Comparison of ENCODE assay signal across 17 mouse cellular contexts in the genomic region with DNA sequence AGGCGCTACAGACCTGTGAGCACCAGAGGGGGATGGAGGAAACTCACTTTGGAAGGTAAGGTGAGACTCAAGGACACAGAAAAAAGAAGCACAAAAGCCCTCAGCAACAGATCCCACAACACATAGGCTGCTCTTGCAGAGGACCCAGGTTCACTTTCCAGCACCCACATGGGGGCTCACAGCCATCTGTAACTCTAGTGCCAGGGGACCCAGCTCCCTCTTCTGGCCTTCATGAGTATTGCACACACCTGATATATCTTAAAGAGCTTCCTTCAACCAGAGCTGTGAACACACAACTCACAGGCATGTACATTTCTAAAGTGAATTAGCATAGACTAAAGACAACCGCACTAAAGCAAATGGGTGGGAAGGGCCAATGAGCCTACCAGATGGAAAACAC. TPM values are rescaled to one million over a fixed set of nuclear protein-coding genes. Genes with fewer than 3 reads are reported as not detected.
DNase-seq lines count a peak whose midpoint lies in the region; ATAC-seq and TF ChIP-seq lines count a peak whose summit lies in the region.
"Had no signal": no experiment of that assay in that cellular context is flagged by ENCODE, and none has a peak within 500 bp of the region (broad histone marks: within the 10 kb centered on the region; RNA-seq: fewer than 3 reads in every experiment).

No protein-coding gene starts in this region.

- H3K4me2 ChIP-seq in liver, embryonic 14.5 days (ENCODE audit: low read depth) = no peak overlapping the region
- no peak overlapping the region for H3K4me2 ChIP-seq in liver, embryonic 11.5 days
- H3K4me2 ChIP-seq: embryonic facial prominence, embryonic 12.5 days; lung, embryonic 15.5 days had no signal

- TF ChIP-seq EP300 in liver, embryonic 14.5 days (IDR thresholded peaks at IDR 0.05; ENCODE audit: low read depth) = no peak

- no peaks in the 10 kb centered on the region for H3K36me3 ChIP-seq in liver, embryonic 14.5 days (replicated peaks; ENCODE audit: control insufficient read depth, insufficient read depth, low read depth)
- H3K36me3 ChIP-seq in liver, embryonic 11.5 days (ENCODE audit: control insufficient read depth, insufficient read depth, low read length) = no peaks in the 10 kb centered on the region
- H3K36me3 ChIP-seq: embryonic facial prominence, embryonic 12.5 days; forebrain, embryonic 10.5 days; lung, embryonic 15.5 days had no signal

- no peak overlapping the region for H3K27ac ChIP-seq in gastrocnemius, adult 2 months
- no peak overlapping the region for H3K27ac ChIP-seq in liver, embryonic 14.5 days
- H3K27ac ChIP-seq in liver, embryonic 11.5 days (ENCODE audit: low read depth, low read length) = no peak overlapping the region
- H3K27ac ChIP-seq: embryonic facial prominence, embryonic 12.5 days; forebrain, embryonic 10.5 days; lung, embryonic 15.5 days had no signal

- no peak overlapping the region for H3K9ac ChIP-seq in liver, embryonic 14.5 days (replicated peaks)
- H3K9ac ChIP-seq in liver, embryonic 11.5 days (ENCODE audit: low read depth, low read length) = no peak overlapping the region
- H3K9ac ChIP-seq: embryonic facial prominence, embryonic 12.5 days; lung, embryonic 15.5 days had no signal

- no peak for DNase-seq in gastrocnemius, adult 2 months
- DNase-seq in gastrocnemius, postnatal 36 days = no peak
- DNase-seq in liver, embryonic 14.5 days (ENCODE audit: low read depth in 3 of 3, low spot score in 3 of 3) = no peak
- DNase-seq in liver, embryonic 11.5 days (ENCODE audit: low spot score) = no peak
- DNase-seq in A20 (ENCODE audit: low read depth, low spot score) (peak; percentile 37), ZHBTc4 (ENCODE audit: low read depth, low spot score) (peak; percentile 88)
- DNase-seq in urinary bladder, postnatal 25 days (ENCODE audit: low spot score) = no peak
- DNase-seq in adrenal gland, adult (ENCODE audit: inconsistent age in 2 of 2, low spot score in 1 of 2) = no peak
- DNase-seq: cerebellum, postnatal 10 days; kidney, adult 11 months; right cerebral cortex, postnatal 14 days had no signal

- peaks cover 0 to 3% of the 10 kb centered on the region in 2 experiments; a peak in 1 of 4 replicates for H3K4me1 ChIP-seq in liver, embryonic 14.5 days (replicated peaks; ENCODE audit: control insufficient read depth in 2 of 2, insufficient read depth in 2 of 2, low read length in 1 of 2)
- no peaks in the 10 kb centered on the region for H3K4me1 ChIP-seq in liver, embryonic 11.5 days (replicated peaks; ENCODE audit: control insufficient read depth, insufficient read depth, low read length)
- H3K4me1 ChIP-seq: forebrain, embryonic 10.5 days had no signal

- ATAC-seq in liver, embryonic 14.5 days (ENCODE audit: insufficient read depth) = no peak
- no peak for ATAC-seq in liver, embryonic 11.5 days (replicated peaks; ENCODE audit: low FRiP score)

- H3K9me3 ChIP-seq in liver, embryonic 14.5 days (ENCODE audit: control insufficient read depth, low read length) = no peaks in the 10 kb centered on the region
- no peaks in the 10 kb centered on the region for H3K9me3 ChIP-seq in liver, embryonic 11.5 days (ENCODE audit: control insufficient read depth, low read length)
- H3K9me3 ChIP-seq: embryonic facial prominence, embryonic 12.5 days; lung, embryonic 15.5 days had no signal

- 69% methylated on average over 2 of the region's 2 CpGs for WGBS in liver, embryonic 14.5 days (ENCODE audit: insufficient replicate concordance)
- WGBS in liver, embryonic 11.5 days = 79% methylated on average over 2 of the region's 2 CpGs

- intact Hi-C loops in gastrocnemius, adult 2 months (cut with DNase I) = no loop called here
- intact Hi-C loops in gastrocnemius, postnatal 36 days (cut with DNase I) = no loop called here

- TF ChIP-seq CTCF in gastrocnemius, adult 2 months (IDR thresholded peaks at IDR 0.05) = peak; percentile 35; the same call in 1 of the 2 replicates
- TF ChIP-seq CTCF in liver, embryonic 14.5 days (IDR thresholded peaks at IDR 0.05; ENCODE audit: low read depth) = peak; percentile 46

- no peaks in the 10 kb centered on the region for H3K27me3 ChIP-seq in liver, embryonic 14.5 days (ENCODE audit: control insufficient read depth, insufficient read depth, low read length)
- H3K27me3 ChIP-seq in liver, embryonic 11.5 days (replicated peaks; ENCODE audit: control insufficient read depth, insufficient read depth, low read length) = 0 out of 2 replicates have a peak, but pooled peaks cover 2% of the 10 kb centered on the region
- H3K27me3 ChIP-seq: embryonic facial prominence, embryonic 12.5 days; lung, embryonic 15.5 days had no signal

- H3K4me3 ChIP-seq in gastrocnemius, adult 2 months = no peak overlapping the region
- no peak overlapping the region for H3K4me3 ChIP-seq in liver, embryonic 14.5 days (ENCODE audit: insufficient read depth in 1 of 2, low read depth in 2 of 2, low read length in 2 of 2)
- no peak overlapping the region for H3K4me3 ChIP-seq in liver, embryonic 11.5 days (ENCODE audit: low read depth, low read length)
- H3K4me3 ChIP-seq: embryonic facial prominence, embryonic 12.5 days; forebrain, embryonic 10.5 days; lung, embryonic 15.5 days had no signal

RNA-seq across cellular contexts. Expression of a gene that starts 12.9 kb away (rescaled TPM):
- total RNA-seq in gastrocnemius, adult 2 months (2021) = 1 to 10 TPM; 4.1 to 6.1 TPM
- total RNA-seq in gastrocnemius, postnatal 36 days (2021) = 1 to 10 TPM; 6.1 to 7.6 TPM
- polyA plus RNA-seq in liver, embryonic 14.5 days (2012; rRNA removed) = 2.2 and 3.0 TPM in 2 replicates
- polyA plus RNA-seq in liver, embryonic 14.5 days (2014; fragmentation: Nextera tagmentation; extraction: Ambion mirVana) = 1.7 and 2.3 TPM in 2 replicates
- polyA plus RNA-seq in liver, embryonic 11.5 days (2014; fragmentation: Nextera tagmentation; extraction: Ambion mirVana) = 2.3 and 3.3 TPM in 2 replicates
- total RNA-seq: hematopoietic stem cell, adult 5-6 weeks; megakaryocyte-erythroid progenitor cell, adult 5-6 weeks had no signal

RNA-seq across cellular contexts. Expression of a gene that starts 52.1 kb away (rescaled TPM):
- total RNA-seq in gastrocnemius, adult 2 months (2021) = not detected
- total RNA-seq in gastrocnemius, postnatal 36 days (2021) = under 1 TPM in 1 of 2 experiments, not detected in 1; 0.86 TPM
- not detected in 2 replicates for polyA plus RNA-seq in liver, embryonic 14.5 days (2012; rRNA removed)
- polyA plus RNA-seq in liver, embryonic 14.5 days (2014; fragmentation: Nextera tagmentation; extraction: Ambion mirVana) = not detected in 2 replicates
- polyA plus RNA-seq in liver, embryonic 11.5 days (2014; fragmentation: Nextera tagmentation; extraction: Ambion mirVana) = not detected in 2 replicates
- total RNA-seq: heart, adult 8-10 months; hematopoietic stem cell, adult 5-6 weeks; megakaryocyte-erythroid progenitor cell, adult 5-6 weeks had no signal
- polyA plus RNA-seq: embryonic facial prominence, embryonic 12.5 days; forebrain, embryonic 10.5 days; lung, embryonic 15.5 days had no signal

Comparison
In these comparisons a context has a peak if more than half of its experiments do, and no peak if none do; other contexts are left out.
1. DNase-seq: peak in A20 (single experiment) and ZHBTc4 (single experiment); none in gastrocnemius, adult 2 months (single experiment), gastrocnemius, postnatal 36 days (0 of 2), liver, embryonic 14.5 days (0 of 3), liver, embryonic 11.5 days (single experiment), urinary bladder, postnatal 25 days (single experiment) and adrenal gland, adult (0 of 2).